Mouse (Mus musculus): ENCODE data around the gene Fam78a. TPM values are rescaled to one million over a fixed set of nuclear protein-coding genes. Genes with fewer than 3 reads are reported as not detected.

Fam78a gene
- polyA plus RNA-seq, 1 experiment: 189 TPM

DNA sequence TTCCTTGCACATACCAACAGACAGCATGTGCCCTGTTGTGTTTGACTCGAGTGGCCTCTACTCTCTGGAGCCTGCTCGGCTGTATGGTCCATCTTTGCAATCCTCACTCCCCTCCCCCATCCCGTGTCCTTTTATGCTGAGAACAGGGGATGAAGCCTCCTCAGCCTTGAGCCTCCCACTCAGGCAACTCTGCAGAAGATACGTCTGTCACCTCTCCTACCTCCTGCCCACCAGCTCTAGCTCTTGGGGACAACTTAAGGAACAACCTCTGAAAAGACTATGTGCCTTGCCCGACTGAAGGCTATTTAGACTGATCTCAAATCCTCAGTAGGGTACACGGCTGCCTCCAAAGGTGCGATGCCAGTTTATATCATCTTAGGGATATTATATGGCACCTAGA, 18.9 kb upstream of the Fam78a start:
- no peaks in the 10 kb centered on the region for H3K4me1 ChIP-seq (replicated peaks; ENCODE audit: control insufficient read depth, insufficient read depth, low read length)
- no peak for TF ChIP-seq POLR2A (IDR thresholded peaks at IDR 0.05; ENCODE audit: control insufficient read depth, extremely low read depth, insufficient read depth, low read length, poor library complexity)
- TF ChIP-seq CTCF (IDR thresholded peaks at IDR 0.05; ENCODE audit: borderline replicate concordance, control insufficient read depth, extremely low read depth, insufficient read depth, low read length, poor library complexity): no peak

DNA sequence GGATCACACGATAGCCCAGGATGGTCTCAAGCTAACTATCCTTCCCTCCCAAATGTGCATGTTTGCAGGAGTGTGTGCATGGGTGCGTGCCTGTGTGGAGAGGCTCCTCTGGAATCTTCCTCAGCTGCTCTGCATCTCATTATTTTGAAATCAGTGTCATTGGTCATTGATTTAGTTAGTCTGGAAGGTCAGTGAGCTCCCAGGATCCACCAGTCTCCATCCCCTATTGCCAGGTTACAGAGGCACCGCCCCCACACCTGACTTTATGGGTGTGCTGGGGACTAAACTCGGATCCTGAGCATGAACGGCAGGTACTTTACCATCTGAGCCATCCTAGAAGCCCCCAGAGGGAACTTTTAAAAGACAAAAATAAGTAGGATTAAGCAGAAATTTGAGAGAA, 18.3 kb upstream of the Fam78a start:
- TF ChIP-seq POLR2A (IDR thresholded peaks at IDR 0.05; ENCODE audit: control insufficient read depth, extremely low read depth, insufficient read depth, low read length, poor library complexity) (no peak), CTCF (IDR thresholded peaks at IDR 0.05; ENCODE audit: borderline replicate concordance, control insufficient read depth, extremely low read depth, insufficient read depth, low read length, poor library complexity) (no peak)
- H3K4me1 ChIP-seq (replicated peaks; ENCODE audit: control insufficient read depth, insufficient read depth, low read length): no peaks in the 10 kb centered on the region

More for the DNA sequence above, 18.9 kb upstream of the Fam78a start:
- Histone ChIP-seq H3K4me3 (ENCODE audit: control insufficient read depth, insufficient read depth, low read length) (no peak overlapping the region), H3K27ac (ENCODE audit: control insufficient read depth, insufficient read depth, low read length) (no peak overlapping the region), H3K36me3 (ENCODE audit: control insufficient read depth, insufficient read depth, low read length) (no peaks in the 10 kb centered on the region), H3K27me3 (ENCODE audit: control insufficient read depth, insufficient read depth, low read length) (no peaks in the 10 kb centered on the region)
- WGBS: 91% methylated on average over 7 of the region's 7 CpGs
- no peak for DNase-seq

DNA sequence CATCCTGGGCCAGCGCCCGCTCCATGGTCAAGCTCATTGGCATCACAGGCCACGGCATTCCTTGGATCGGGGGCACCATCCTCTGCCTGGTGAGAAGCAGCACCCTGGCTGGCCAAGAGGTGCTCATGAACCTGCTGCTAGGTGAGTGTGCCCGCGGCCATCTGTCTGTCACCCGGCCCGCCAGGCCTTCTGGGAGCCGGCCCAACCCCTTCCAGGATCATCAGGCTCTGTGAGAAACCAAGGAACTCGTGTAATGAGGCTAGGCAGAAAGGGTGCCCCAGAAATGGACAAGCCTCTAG, 11.4 kb upstream of the Fam78a start:
- H3K36me3 ChIP-seq (ENCODE audit: control insufficient read depth, insufficient read depth, low read length): no peaks in the 10 kb centered on the region
- DNase-seq: no peak
- no peak overlapping the region for H3K4me3 ChIP-seq (ENCODE audit: control insufficient read depth, insufficient read depth, low read length)
- H3K4me1 ChIP-seq (replicated peaks; ENCODE audit: control insufficient read depth, insufficient read depth, low read length): peaks cover 7% of the 10 kb centered on the region; the same call in 1 of the 2 replicates
- TF ChIP-seq CTCF (IDR thresholded peaks at IDR 0.05; ENCODE audit: borderline replicate concordance, control insufficient read depth, extremely low read depth, insufficient read depth, low read length, poor library complexity) (no peak), POLR2A (IDR thresholded peaks at IDR 0.05; ENCODE audit: control insufficient read depth, extremely low read depth, insufficient read depth, low read length, poor library complexity) (no peak)
- 92% methylated on average over 10 of the region's 10 CpGs for WGBS
- H3K27ac ChIP-seq (ENCODE audit: control insufficient read depth, insufficient read depth, low read length): no peak overlapping the region
- H3K27me3 ChIP-seq (ENCODE audit: control insufficient read depth, insufficient read depth, low read length): no peaks in the 10 kb centered on the region

More for the DNA sequence above, 18.3 kb upstream of the Fam78a start:
- H3K4me3 ChIP-seq (ENCODE audit: control insufficient read depth, insufficient read depth, low read length): no peak overlapping the region
- no peak for DNase-seq
- no peak overlapping the region for H3K27ac ChIP-seq (ENCODE audit: control insufficient read depth, insufficient read depth, low read length)
- no peaks in the 10 kb centered on the region for H3K36me3 ChIP-seq (ENCODE audit: control insufficient read depth, insufficient read depth, low read length)
- H3K27me3 ChIP-seq (ENCODE audit: control insufficient read depth, insufficient read depth, low read length): no peaks in the 10 kb centered on the region
- 92% methylated on average over 5 of the region's 5 CpGs for WGBS

DNA sequence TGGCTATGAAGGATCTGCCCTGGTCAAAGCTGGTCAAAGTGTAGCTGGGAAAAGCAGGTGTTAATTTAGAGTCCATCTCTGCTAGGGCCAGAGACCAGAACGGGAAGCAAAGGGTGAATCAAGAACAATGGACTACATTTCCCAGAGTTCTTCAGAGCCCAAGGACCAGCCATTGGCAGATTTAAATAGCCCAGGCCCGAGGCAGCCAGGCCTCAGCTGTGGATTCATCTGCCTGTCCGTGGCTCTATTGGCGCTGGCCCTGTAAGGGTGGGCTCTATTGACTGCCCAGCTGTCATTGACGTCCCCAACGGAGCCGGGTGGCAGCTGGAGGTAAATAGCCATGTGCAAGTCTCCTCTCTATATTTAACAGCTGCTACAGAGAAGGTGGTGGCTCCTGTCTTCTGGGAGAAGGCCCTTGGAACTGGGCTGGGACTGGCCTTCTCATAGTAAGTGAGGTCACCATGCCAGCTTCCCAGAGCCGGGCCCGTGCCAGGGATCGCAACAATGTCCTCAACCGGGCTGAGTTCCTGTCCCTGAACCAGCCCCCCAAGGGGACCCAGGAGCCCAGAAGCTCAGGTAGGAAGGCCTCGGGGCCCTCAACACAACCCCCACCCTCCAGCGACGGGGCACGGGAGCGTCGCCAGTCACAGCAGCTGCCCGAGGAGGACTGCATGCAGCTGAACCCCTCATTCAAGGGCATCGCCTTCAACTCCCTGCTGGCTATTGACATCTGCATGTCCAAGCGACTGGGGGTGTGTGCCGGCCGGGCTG, 10.9 kb upstream of the Fam78a start, which contains the start of gene Plpp7:
Plpp7 (plus strand) TSS at position 178 of the 771 bp plus-strand sequence.
- Histone ChIP-seq H3K4me3 (ENCODE audit: control insufficient read depth, insufficient read depth, low read length) (peak within 1 kb of the TSS; percentile 13; the same call in 1 of the 2 replicates), H3K36me3 (ENCODE audit: control insufficient read depth, insufficient read depth, low read length) (no peaks in the 10 kb centered on the region), H3K4me1 (replicated peaks; ENCODE audit: control insufficient read depth, insufficient read depth, low read length) (peaks cover 7% of the 10 kb centered on the region; the same call in 1 of the 2 replicates), H3K27ac (ENCODE audit: control insufficient read depth, insufficient read depth, low read length) (no peak within 1 kb of the TSS), H3K27me3 (ENCODE audit: control insufficient read depth, insufficient read depth, low read length) (no peaks in the 10 kb centered on the region)
- no peak for DNase-seq
- 68% methylated on average over 22 of the region's 22 CpGs for WGBS
- TF ChIP-seq CTCF (IDR thresholded peaks at IDR 0.05; ENCODE audit: borderline replicate concordance, control insufficient read depth, extremely low read depth, insufficient read depth, low read length, poor library complexity) (no peak), POLR2A (IDR thresholded peaks at IDR 0.05; ENCODE audit: control insufficient read depth, extremely low read depth, insufficient read depth, low read length, poor library complexity) (no peak)

DNA sequence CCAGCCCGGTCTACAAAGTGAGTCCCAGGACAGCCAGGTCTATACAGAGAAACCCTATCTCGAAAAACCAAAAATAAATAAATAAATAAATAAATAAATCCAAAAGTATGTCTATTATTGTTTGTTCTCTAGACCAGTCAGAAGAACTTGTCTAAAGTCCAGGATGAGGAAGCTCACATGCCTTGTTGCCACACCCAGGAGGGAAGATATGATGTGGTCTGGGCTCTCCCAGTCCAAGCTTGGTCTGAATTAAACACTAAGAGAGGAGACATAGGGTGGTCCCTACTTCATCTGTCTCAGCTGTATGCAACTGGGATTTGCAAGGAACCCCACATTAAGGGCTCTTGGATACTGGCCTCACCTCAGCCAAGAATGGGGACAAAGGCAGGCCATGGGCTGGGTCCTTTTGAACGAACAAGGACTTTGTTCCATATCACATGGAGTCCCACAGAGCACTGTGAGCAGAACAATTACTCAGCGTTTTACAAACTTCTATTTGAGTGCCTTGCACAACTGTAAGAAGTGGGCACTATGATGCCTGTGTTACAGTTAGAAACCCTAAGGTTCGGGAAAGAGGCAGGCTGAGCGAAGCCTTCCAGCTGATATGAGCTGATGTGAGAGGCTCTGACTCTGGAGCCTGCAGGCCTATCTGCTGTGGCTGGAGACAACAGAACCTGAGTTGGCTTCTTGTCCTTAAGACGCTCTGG, 9.5 kb upstream of the Fam78a start:
- DNase-seq: no peak
- no peaks in the 10 kb centered on the region for H3K27me3 ChIP-seq (ENCODE audit: control insufficient read depth, insufficient read depth, low read length)
- no peak overlapping the region for H3K4me3 ChIP-seq (ENCODE audit: control insufficient read depth, insufficient read depth, low read length)
- no peak overlapping the region for H3K27ac ChIP-seq (ENCODE audit: control insufficient read depth, insufficient read depth, low read length)
- no peaks in the 10 kb centered on the region for H3K36me3 ChIP-seq (ENCODE audit: control insufficient read depth, insufficient read depth, low read length)
- TF ChIP-seq POLR2A (IDR thresholded peaks at IDR 0.05; ENCODE audit: control insufficient read depth, extremely low read depth, insufficient read depth, low read length, poor library complexity) (no peak), CTCF (IDR thresholded peaks at IDR 0.05; ENCODE audit: borderline replicate concordance, control insufficient read depth, extremely low read depth, insufficient read depth, low read length, poor library complexity) (no peak)
- H3K4me1 ChIP-seq (replicated peaks; ENCODE audit: control insufficient read depth, insufficient read depth, low read length): peaks cover 7% of the 10 kb centered on the region; the same call in 1 of the 2 replicates
- 91% methylated on average over 7 of the region's 7 CpGs for whole genome bisulfite sequencing

DNA sequence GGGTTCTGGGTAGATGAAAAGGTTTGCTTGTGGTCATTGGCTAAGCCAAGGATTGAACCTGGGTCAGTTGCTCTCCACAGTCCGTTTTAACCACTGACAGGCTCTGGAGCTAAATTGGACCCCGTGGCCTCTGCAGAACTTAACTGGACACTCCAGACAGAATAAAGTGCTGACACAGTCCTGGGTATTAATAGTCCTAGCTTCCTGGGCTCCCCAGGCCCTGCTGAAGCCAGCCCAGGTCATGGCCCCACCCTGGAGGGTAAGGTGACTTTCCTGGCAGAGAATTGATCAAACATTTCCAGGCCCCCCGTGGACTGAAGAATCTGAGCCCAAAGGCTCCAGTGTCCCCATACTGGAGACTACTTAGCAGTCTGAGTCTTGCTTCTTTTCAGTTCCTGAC, 7.3 kb upstream of the Fam78a start:
- TF ChIP-seq CTCF (IDR thresholded peaks at IDR 0.05; ENCODE audit: borderline replicate concordance, control insufficient read depth, extremely low read depth, insufficient read depth, low read length, poor library complexity) (no peak), POLR2A (IDR thresholded peaks at IDR 0.05; ENCODE audit: control insufficient read depth, extremely low read depth, insufficient read depth, low read length, poor library complexity) (no peak)
- Histone ChIP-seq H3K27me3 (ENCODE audit: control insufficient read depth, insufficient read depth, low read length) (no peaks in the 10 kb centered on the region), H3K27ac (ENCODE audit: control insufficient read depth, insufficient read depth, low read length) (no peak overlapping the region), H3K36me3 (ENCODE audit: control insufficient read depth, insufficient read depth, low read length) (no peaks in the 10 kb centered on the region), H3K4me3 (ENCODE audit: control insufficient read depth, insufficient read depth, low read length) (no peak overlapping the region), H3K4me1 (replicated peaks; ENCODE audit: control insufficient read depth, insufficient read depth, low read length) (peaks cover 16% of the 10 kb centered on the region)
- no peak for DNase-seq
- 73% methylated on average over 3 of the region's 3 CpGs for WGBS
